Mouse (Mus musculus): ENCODE data around the gene Tmeff1. TPM values are rescaled to one million over a fixed set of nuclear protein-coding genes. Genes with fewer than 3 reads are reported as not detected.

Tmeff1 gene
- polyA plus RNA-seq, 1 experiment, result not detected

- peaks cover 6% of the 10 kb centered on the region; the same call in 1 of the 2 replicates for H3K4me1 ChIP-seq (ENCODE audit: control insufficient read depth, insufficient read depth, low read length)
- TF ChIP-seq CTCF (IDR thresholded peaks at IDR 0.05; ENCODE audit: insufficient read depth, low read depth, low read length) (no peak), POLR2A (IDR thresholded peaks at IDR 0.05; ENCODE audit: insufficient read depth, low read depth, low read length) (no peak)
- no peak overlapping the region for H3K4me3 ChIP-seq (ENCODE audit: insufficient read depth, low read depth, low read length)
- WGBS, result 87% methylated on average over 7 of the region's 7 CpGs
- no peak overlapping the region for H3K27ac ChIP-seq (ENCODE audit: insufficient read depth, low read depth, low read length)
These were observed 7.9 kb downstream of the Tmeff1 start for GRCm38 (mm10) chr4:48592844-48593243.

GRCm38 (mm10) chr4:48596111-48596510, 11.1 kb downstream of the Tmeff1 start:
- no peak for TF ChIP-seq CTCF (IDR thresholded peaks at IDR 0.05; ENCODE audit: insufficient read depth, low read depth, low read length)
- TF ChIP-seq POLR2A (IDR thresholded peaks at IDR 0.05; ENCODE audit: insufficient read depth, low read depth, low read length), result no peak
- WGBS, result 91% methylated on average over 7 of the region's 7 CpGs
- H3K4me1 ChIP-seq (ENCODE audit: control insufficient read depth, insufficient read depth, low read length), result peaks cover 8% of the 10 kb centered on the region; the same call in 1 of the 2 replicates
- H3K4me3 ChIP-seq (ENCODE audit: insufficient read depth, low read depth, low read length), result no peak overlapping the region
- no peak overlapping the region for H3K27ac ChIP-seq (ENCODE audit: insufficient read depth, low read depth, low read length)

- Histone ChIP-seq H3K4me1 (ENCODE audit: control insufficient read depth, insufficient read depth, low read length) (no peaks in the 10 kb centered on the region; the same call in 1 of the 2 replicates), H3K4me3 (ENCODE audit: insufficient read depth, low read depth, low read length) (no peak overlapping the region), H3K27ac (ENCODE audit: insufficient read depth, low read depth, low read length) (no peak overlapping the region)
- TF ChIP-seq POLR2A (IDR thresholded peaks at IDR 0.05; ENCODE audit: insufficient read depth, low read depth, low read length), result no peak
- TF ChIP-seq CTCF (IDR thresholded peaks at IDR 0.05; ENCODE audit: insufficient read depth, low read depth, low read length), result no peak
- 51% methylated on average over 3 of the region's 3 CpGs for WGBS
These were observed 20.7 kb downstream of the Tmeff1 start for GRCm38 (mm10) chr4:48605650-48606049.

- WGBS, result 92% methylated on average over 9 of the region's 9 CpGs
- TF ChIP-seq POLR2A (IDR thresholded peaks at IDR 0.05; ENCODE audit: insufficient read depth, low read depth, low read length) (no peak), CTCF (IDR thresholded peaks at IDR 0.05; ENCODE audit: insufficient read depth, low read depth, low read length) (no peak)
- H3K4me1 ChIP-seq (ENCODE audit: control insufficient read depth, insufficient read depth, low read length), result no peaks in the 10 kb centered on the region; the same call in 1 of the 2 replicates
- no peak overlapping the region for H3K27ac ChIP-seq (ENCODE audit: insufficient read depth, low read depth, low read length)
- no peak overlapping the region for H3K4me3 ChIP-seq (ENCODE audit: insufficient read depth, low read depth, low read length)
These were observed 24.5 kb downstream of the Tmeff1 start for GRCm38 (mm10) chr4:48609485-48609884.

- H3K4me3 ChIP-seq (ENCODE audit: insufficient read depth, low read depth, low read length), result no peak overlapping the region
- 60% methylated on average over 6 of the region's 6 CpGs for WGBS
- TF ChIP-seq CTCF (IDR thresholded peaks at IDR 0.05; ENCODE audit: insufficient read depth, low read depth, low read length) (no peak), POLR2A (IDR thresholded peaks at IDR 0.05; ENCODE audit: insufficient read depth, low read depth, low read length) (no peak)
- no peaks in the 10 kb centered on the region; the same call in 1 of the 2 replicates for H3K4me1 ChIP-seq (ENCODE audit: control insufficient read depth, insufficient read depth, low read length)
- H3K27ac ChIP-seq (ENCODE audit: insufficient read depth, low read depth, low read length), result no peak overlapping the region
These were observed 25.3 kb downstream of the Tmeff1 start for GRCm38 (mm10) chr4:48610251-48610650.

GRCm38 (mm10) chr4:48615483-48615882, 30.5 kb downstream of the Tmeff1 start:
- Histone ChIP-seq H3K4me3 (ENCODE audit: insufficient read depth, low read depth, low read length) (no peak overlapping the region), H3K27ac (ENCODE audit: insufficient read depth, low read depth, low read length) (no peak overlapping the region), H3K4me1 (ENCODE audit: control insufficient read depth, insufficient read depth, low read length) (no peaks in the 10 kb centered on the region)
- 84% methylated on average over 4 of the region's 4 CpGs for WGBS
- no peak for TF ChIP-seq CTCF (IDR thresholded peaks at IDR 0.05; ENCODE audit: insufficient read depth, low read depth, low read length)
- no peak for TF ChIP-seq POLR2A (IDR thresholded peaks at IDR 0.05; ENCODE audit: insufficient read depth, low read depth, low read length)

- 96% methylated on average over 15 of the region's 15 CpGs for WGBS
- no peak overlapping the region for H3K4me3 ChIP-seq (ENCODE audit: insufficient read depth, low read depth, low read length)
- H3K27ac ChIP-seq (ENCODE audit: insufficient read depth, low read depth, low read length), result no peak overlapping the region
- no peak for TF ChIP-seq CTCF (IDR thresholded peaks at IDR 0.05; ENCODE audit: insufficient read depth, low read depth, low read length)
- TF ChIP-seq POLR2A (IDR thresholded peaks at IDR 0.05; ENCODE audit: insufficient read depth, low read depth, low read length), result no peak
- H3K4me1 ChIP-seq (ENCODE audit: control insufficient read depth, insufficient read depth, low read length), result no peaks in the 10 kb centered on the region
These were observed 32.2 kb downstream of the Tmeff1 start for GRCm38 (mm10) chr4:48617201-48617600.

GRCm38 (mm10) chr4:48620121-48620520, 35.1 kb downstream of the Tmeff1 start:
- H3K4me1 ChIP-seq (ENCODE audit: control insufficient read depth, insufficient read depth, low read length), result no peaks in the 10 kb centered on the region
- H3K27ac ChIP-seq (ENCODE audit: insufficient read depth, low read depth, low read length), result no peak overlapping the region
- TF ChIP-seq POLR2A (IDR thresholded peaks at IDR 0.05; ENCODE audit: insufficient read depth, low read depth, low read length) (no peak), CTCF (IDR thresholded peaks at IDR 0.05; ENCODE audit: insufficient read depth, low read depth, low read length) (no peak)
- H3K4me3 ChIP-seq (ENCODE audit: insufficient read depth, low read depth, low read length), result no peak overlapping the region
- 79% methylated on average over 6 of the region's 6 CpGs for WGBS

- Histone ChIP-seq H3K27ac (ENCODE audit: insufficient read depth, low read depth, low read length) (no peak overlapping the region), H3K4me1 (ENCODE audit: control insufficient read depth, insufficient read depth, low read length) (no peaks in the 10 kb centered on the region), H3K4me3 (ENCODE audit: insufficient read depth, low read depth, low read length) (no peak overlapping the region)
- 88% methylated on average over 6 of the region's 6 CpGs for WGBS
- TF ChIP-seq POLR2A (IDR thresholded peaks at IDR 0.05; ENCODE audit: insufficient read depth, low read depth, low read length), result no peak
These were observed 37.3 kb downstream of the Tmeff1 start for GRCm38 (mm10) chr4:48622246-48622645.

- H3K4me1 ChIP-seq (ENCODE audit: control insufficient read depth, insufficient read depth, low read length), result no peaks in the 10 kb centered on the region
- no peak overlapping the region for H3K4me3 ChIP-seq (ENCODE audit: insufficient read depth, low read depth, low read length)
- WGBS, result 93% methylated on average over 7 of the region's 7 CpGs
- no peak for TF ChIP-seq CTCF (IDR thresholded peaks at IDR 0.05; ENCODE audit: insufficient read depth, low read depth, low read length)
- 0 out of 2 replicates have a peak, but pooled peaks have one; percentile 20 for TF ChIP-seq POLR2A (IDR thresholded peaks at IDR 0.05; ENCODE audit: insufficient read depth, low read depth, low read length)
- no peak overlapping the region for H3K27ac ChIP-seq (ENCODE audit: insufficient read depth, low read depth, low read length)
These were observed 38.0 kb downstream of the Tmeff1 start for GRCm38 (mm10) chr4:48622946-48623345.

Data from olfactory bulb, adult 2 months (tissue).